Mouse (Mus musculus) olfactory bulb, adult 2 months (tissue): ENCODE results near the gene Trim32.

Experiments used
- CTCF ChIP-seq: fragments of 200-500 bp; IDR thresholded peaks from 2 replicates; pipeline ENCODE4 v1.5.1; 2012; ENCODE audit warnings: low read depth, mild to moderate bottlenecking, low read length, moderate library complexity; ENCODE audit not compliant: insufficient read depth
- POLR2A ChIP-seq: fragments of 200-500 bp; IDR thresholded peaks from 2 replicates; pipeline ENCODE4 v1.6.1; 2012; ENCODE audit warnings: mild to moderate bottlenecking, low read depth, low read length, moderate library complexity; ENCODE audit not compliant: insufficient read depth

DNA sequence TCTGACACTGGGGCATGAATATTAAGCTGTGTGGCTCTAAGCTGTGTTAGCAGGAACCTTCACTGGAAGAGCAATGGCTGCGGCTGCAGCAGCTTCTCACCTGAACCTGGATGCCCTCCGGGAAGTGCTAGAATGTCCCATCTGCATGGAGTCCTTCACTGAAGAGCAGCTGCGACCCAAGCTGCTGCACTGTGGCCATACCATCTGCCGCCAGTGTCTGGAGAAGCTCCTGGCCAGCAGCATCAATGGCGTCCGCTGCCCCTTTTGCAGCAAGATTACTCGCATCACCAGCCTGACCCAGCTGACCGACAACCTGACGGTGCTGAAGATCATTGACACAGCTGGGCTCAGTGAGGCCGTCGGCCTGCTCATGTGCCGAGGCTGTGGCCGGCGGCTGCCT is 8.3 kb downstream of the Trim32 start:
- TF ChIP-seq CTCF (no peak), POLR2A (no peak)
